Mouse (Mus musculus): Measurements from ENCODE around the gene Nmnat1.
"Not testable (repeated sequence)": the region's sequence is repeated elsewhere in the genome, so short reads cannot be mapped to it uniquely, and the experiment has no call there.

Nmnat1 gene

DNA sequence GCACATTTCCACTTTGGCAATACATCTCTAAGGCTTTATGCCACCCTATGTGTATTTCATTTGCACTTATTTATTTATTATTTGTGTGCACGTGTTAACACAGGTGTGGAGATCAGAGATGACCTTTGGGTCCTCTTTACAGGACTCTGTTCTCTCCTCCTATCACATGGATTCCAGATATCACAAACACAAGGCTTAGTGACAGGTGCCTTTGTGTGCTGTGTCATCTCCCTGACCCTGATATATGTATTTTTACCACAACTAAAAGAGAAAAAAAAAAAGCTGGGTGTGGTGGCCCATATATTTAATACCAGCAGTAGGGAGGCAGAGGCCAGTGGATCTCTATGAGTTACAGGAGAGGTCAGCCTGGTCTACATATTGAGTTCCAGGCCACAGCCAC is 40.5 kb downstream of the Nmnat1 start:
- no peak for DNase-seq

DNA sequence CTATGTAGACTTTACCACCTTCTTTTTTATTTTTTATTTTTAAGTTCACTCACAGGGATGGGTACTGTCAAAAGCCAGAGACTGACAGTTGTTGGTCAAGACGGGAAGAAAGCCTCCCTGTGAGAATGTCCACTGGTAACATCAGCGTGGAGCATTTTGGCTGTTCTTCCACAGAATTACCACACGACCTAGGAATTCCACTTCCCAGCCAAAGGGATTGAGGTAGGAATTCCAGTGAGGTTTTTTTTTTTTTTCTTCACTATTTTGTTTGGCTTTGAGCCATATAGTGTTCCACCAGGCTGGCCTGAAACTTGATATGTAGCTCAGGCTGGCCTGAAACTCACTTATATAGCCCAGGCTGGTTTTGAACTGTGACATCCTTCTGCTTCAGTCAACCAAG is 42.6 kb downstream of the Nmnat1 start:
- DNase-seq = no peak

DNA sequence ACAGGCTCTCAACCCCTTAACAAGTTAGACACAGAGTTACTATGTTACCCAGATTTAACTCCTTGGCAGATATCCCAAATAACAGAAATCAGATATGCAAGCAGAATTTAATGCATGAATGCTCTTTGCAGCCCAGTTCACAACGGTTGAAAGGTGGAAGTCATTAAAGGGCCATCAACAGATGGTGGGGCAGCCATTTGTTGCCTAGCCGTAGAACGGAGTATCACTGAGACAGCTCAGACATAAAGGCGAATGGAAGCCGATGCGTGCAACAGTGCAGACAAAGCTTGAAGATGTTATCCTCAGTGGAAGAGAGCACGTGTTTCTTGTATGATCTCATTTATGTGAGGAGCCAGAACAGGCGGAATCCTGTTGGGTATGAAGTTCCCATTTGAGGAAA is 44.4 kb downstream of the Nmnat1 start:
- DNase-seq = no peak

DNA sequence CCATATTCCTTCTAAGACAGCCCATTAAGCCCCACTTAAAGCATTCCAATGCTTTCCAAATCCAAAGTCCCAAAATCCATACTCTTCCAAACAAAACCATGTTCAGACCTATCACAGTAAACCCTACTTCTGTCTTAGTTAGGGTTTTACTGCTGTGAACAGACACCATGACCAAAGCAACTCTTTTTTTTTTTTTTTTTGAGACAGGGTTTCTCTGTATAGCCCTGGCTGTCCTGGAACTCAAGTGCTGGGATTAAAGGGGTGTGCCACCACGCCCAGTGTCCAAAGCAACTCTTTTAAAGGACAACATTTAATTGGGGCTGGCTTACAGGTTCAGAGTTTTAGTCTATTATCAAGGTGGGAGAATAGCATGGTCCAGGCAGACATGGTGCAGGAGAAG is 53.1 kb downstream of the Nmnat1 start:
- DNase-seq = not testable (repeated sequence)

DNA sequence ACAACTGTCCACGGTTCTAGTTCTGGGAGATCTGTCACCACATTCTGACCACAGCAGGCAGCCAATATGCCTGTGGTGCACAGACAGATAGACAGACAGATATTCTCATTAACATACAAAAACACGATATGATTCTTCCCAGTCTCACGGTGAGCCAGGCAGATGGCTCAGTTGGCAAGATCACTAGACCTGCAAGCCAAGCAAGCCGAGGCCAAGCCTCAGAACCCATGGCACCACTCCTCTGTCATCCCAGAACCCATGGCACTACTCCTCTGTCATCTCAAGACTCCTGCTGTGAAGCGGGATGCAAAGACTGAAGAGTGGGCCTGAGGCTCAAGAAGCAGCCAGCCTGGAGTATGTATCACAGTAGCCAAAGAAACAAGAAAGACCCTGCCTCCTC is 55.4 kb downstream of the Nmnat1 start:
- DNase-seq = no peak

DNA sequence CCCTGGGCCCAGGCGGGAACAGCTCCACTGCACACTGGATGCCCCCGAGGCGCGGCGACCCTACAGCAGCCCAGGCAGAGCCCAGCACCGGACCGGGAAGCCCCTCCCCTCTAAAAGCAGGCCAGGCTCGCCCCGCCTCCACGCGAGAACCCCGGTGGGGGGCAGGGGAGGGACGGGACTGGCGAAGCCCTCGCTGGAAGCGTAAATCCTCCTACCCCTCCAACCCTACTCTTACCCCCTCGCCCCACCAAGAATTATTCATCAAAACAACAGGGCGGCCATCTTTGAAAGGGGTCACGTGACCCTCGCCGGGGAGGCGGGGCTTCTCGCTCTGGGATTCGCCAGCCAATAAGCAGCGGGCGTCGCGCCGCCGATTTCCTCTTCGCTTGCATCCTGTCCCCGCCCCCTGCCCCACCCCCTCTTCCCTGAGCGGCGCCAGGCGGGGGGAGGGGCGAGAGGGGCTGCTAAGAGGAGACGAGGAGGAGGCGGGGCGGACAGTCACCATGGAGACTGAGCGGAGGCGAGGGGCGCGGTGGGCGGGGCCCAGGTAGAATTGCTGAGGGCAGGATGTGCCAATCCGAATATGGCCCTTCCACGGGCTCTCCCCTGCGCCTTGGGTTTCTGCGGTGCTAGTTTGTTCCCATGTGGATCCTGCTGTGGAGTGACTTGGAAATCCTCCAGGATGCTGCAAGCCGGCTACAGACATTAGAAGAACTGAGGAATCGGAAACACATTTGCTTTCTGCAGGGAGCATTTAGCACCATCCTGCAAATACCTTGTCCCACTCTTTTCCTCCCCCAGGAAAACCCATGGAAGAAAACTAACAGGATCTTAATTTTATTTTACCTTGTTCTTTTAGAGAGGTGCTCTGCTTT is 58.4 kb downstream of the Nmnat1 start, which contains the start of gene Ube4b:
TSS of gene Ube4b (minus strand) at position 425 of the 875 bp plus-strand sequence.
- DNase-seq = peak; percentile 100

DNA sequence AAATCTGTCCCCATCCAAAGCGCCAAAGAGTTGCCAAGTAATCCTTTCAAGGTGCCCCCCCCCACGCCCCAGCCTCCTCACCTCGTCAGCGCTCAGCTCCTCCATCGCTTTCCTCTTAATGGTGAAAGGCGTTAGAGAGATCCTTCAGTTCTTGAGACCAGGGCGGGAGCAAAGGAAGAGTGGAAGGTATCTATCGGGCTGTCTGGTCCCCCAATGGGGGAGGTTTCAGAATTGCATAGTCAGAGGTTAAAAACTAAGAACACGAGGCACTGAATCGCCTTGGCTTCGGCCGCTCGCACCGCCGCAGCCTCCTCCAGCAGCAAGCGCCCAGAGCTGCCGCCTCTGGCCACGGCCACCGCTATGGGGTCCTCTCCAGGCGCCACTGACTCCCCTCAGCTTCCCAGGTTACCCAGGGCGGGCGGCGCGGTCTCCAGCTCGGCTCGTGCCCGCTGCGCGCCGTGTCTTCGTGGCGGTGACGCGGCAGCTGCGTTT is 59.2 kb downstream of the Nmnat1 start:
- DNase-seq = peak; percentile 51

DNA sequence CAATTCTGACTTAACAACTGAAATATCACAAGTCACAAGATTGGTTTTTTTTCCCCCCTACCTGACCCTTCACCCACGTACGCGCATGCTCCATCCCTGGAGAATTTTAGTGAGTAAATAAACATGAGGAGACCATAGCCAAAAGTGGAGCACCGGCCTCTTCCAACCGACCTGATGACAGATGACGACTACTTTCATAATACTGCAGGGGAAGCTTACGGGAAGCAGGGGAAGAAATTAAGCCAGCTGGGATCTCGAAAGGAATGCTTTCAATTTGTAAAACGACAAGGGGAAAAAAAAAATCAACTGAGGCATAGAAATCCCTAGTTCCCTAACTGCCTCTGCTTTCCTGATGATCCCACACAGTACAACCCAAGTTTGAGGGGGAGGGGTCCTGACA is 60.2 kb downstream of the Nmnat1 start:
- no peak for DNase-seq

DNA sequence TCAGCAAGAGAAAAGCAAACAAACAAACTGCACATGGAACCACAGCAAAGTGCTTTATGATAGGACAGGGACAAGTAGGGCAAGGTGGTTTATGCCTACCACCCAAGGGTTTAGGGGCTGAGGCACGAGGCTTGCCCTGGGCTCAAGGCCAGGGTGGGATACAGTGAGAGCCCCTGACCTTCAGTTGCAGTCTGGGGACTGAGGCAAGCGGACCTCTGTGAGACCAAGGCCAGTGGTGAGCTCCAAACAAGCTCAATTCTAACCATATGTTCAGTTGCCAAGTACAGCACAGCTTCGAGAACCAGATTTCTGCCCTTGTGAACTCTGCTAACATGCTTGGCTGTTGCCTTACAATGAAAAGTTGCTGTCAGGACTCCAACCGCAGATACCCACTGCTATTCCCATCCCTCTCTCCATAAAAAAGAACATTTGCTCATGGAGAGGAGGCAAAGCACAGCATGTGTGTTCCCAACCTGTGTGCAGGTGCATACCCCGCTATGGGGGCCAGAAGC is 67.1 kb downstream of the Nmnat1 start:
- DNase-seq = no peak

Data from thymus, postnatal 14 days (tissue).